Mouse (Mus musculus) urinary bladder, postnatal 10 days (tissue): ENCODE measurements at regions not wholly inside any gene's neighbourhood (a gene's known extent, or its start where the extent isn't known, plus 50 kb on each side); places are given as distances from the start of the nearest gene placed in this dataset.

Experiments
- DNase-seq: peaks from one replicate; pipeline ENCODE4 v3.0.0; 2022; ENCODE audit warnings: low spot score

DNA sequence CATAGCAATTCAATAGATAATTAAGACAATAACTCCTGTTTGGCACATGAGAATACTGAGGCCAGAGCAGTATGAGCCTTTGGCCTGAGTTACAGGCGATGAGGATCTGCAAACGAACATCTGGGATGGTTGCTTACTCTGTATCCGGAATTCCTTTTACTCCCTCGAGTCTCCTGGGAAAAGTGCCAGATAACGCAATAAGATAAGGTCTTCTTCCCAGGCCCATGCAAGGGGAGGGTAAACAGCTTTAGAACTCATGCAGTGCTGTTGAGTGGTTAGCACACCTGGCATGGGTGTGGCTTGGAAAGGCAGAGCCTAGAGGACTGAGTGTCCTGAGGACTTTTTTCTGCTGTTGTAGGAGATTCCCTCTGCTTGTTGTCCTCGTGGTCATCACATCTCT is 598.2 kb downstream of the 9430069I07Rik start:
- DNase-seq, result no peak

DNA sequence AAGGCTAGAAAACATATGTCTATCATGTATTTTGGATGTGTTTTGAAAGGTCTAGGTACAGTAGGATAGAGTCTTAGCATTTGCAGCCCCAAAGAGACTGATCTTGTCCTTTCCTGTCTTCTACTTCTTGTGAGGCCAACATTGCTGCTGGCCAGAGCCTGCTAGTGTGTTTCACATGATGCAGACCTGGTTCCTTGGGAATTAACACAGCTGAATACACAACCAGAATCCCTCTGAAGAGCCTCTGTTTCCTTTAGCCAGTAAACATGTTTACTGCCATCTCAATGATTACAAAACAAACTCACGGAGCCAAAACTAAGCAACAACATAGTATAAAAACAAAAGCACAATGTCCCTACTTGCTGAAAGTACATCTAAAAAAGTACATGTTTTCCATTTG is 598.9 kb downstream of the 9430069I07Rik start:
- no peak for DNase-seq
